25 mouse cellular contexts compared by ENCODE assay signal in genomic region chr8:22043706-22044105, GRCm38 (mm10). TPM values are rescaled to one million over a fixed set of nuclear protein-coding genes. Genes with fewer than 3 reads are reported as not detected.
DNase-seq lines count a peak whose midpoint lies in the region; ATAC-seq lines count a peak whose summit lies in the region.
"Had no signal": no experiment of that assay in that cellular context is flagged by ENCODE, and none has a peak within 500 bp of the region (broad histone marks: within the 10 kb centered on the region; RNA-seq: fewer than 3 reads in every experiment).

No protein-coding gene starts in this region.

- H3K9me3 ChIP-seq in heart, embryonic 10.5 days: no peaks in the 10 kb centered on the region
- no peaks in the 10 kb centered on the region for H3K9me3 ChIP-seq in liver, embryonic 16.5 days (replicated peaks; ENCODE audit: control insufficient read depth, low read length)
- H3K9me3 ChIP-seq in embryonic facial prominence, embryonic 14.5 days (ENCODE audit: control insufficient read depth, low read length): peaks cover 4% of the 10 kb centered on the region; the same call in 1 of the 2 replicates
- H3K9me3 ChIP-seq in stomach, embryonic 15.5 days: no peaks in the 10 kb centered on the region
- H3K9me3 ChIP-seq: embryonic facial prominence, embryonic 12.5 days; heart, embryonic 12.5 days had no signal

- H3K4me1 ChIP-seq in heart, embryonic 10.5 days: peaks cover 14% of the 10 kb centered on the region
- peaks cover 17% of the 10 kb centered on the region for H3K4me1 ChIP-seq in liver, embryonic 16.5 days (ENCODE audit: control insufficient read depth, low read depth, low read length)
- H3K4me1 ChIP-seq in embryonic facial prominence, embryonic 14.5 days (ENCODE audit: control insufficient read depth, insufficient read depth, low read length): no peaks in the 10 kb centered on the region
- H3K4me1 ChIP-seq in stomach, embryonic 15.5 days: peaks cover 6% of the 10 kb centered on the region; the same call in 1 of the 2 replicates
- H3K4me1 ChIP-seq: embryonic facial prominence, embryonic 12.5 days had no signal

- H3K4me2 ChIP-seq in liver, embryonic 16.5 days (ENCODE audit: low read depth, low read length): no peak overlapping the region
- H3K4me2 ChIP-seq in embryonic facial prominence, embryonic 14.5 days (ENCODE audit: low read depth, low read length): no peak overlapping the region
- peak overlapping the region; percentile 8; the same call in 1 of the 2 replicates for H3K4me2 ChIP-seq in stomach, embryonic 15.5 days
- H3K4me2 ChIP-seq: embryonic facial prominence, embryonic 12.5 days; heart, embryonic 12.5 days had no signal

- 56% methylated on average over 12 of the region's 12 CpGs for WGBS in heart, embryonic 10.5 days
- WGBS in liver, embryonic 16.5 days (ENCODE audit: insufficient replicate concordance): 72% methylated on average over 12 of the region's 12 CpGs
- WGBS in embryonic facial prominence, embryonic 14.5 days: 36% methylated on average over 12 of the region's 12 CpGs
- 19% methylated on average over 12 of the region's 12 CpGs for WGBS in stomach, embryonic 15.5 days

- H3K4me3 ChIP-seq in heart, embryonic 10.5 days: no peak overlapping the region
- H3K4me3 ChIP-seq in liver, embryonic 16.5 days (ENCODE audit: low read depth, low read length): no peak overlapping the region
- H3K4me3 ChIP-seq in embryonic facial prominence, embryonic 14.5 days (ENCODE audit: low read depth, low read length): no peak overlapping the region
- no peak overlapping the region for H3K4me3 ChIP-seq in stomach, embryonic 15.5 days (replicated peaks)
- H3K4me3 ChIP-seq: embryonic facial prominence, embryonic 12.5 days; heart, embryonic 12.5 days; layer of hippocampus, adult 2 months; myocyte had no signal

- H3K9ac ChIP-seq in liver, embryonic 16.5 days (ENCODE audit: low read depth, low read length): no peak overlapping the region
- H3K9ac ChIP-seq in embryonic facial prominence, embryonic 14.5 days (ENCODE audit: low read depth, low read length): no peak overlapping the region
- no peak overlapping the region for H3K9ac ChIP-seq in stomach, embryonic 15.5 days
- H3K9ac ChIP-seq: embryonic facial prominence, embryonic 12.5 days; heart, embryonic 12.5 days; liver, embryonic 14.5 days had no signal

- no peaks in the 10 kb centered on the region for H3K27me3 ChIP-seq in heart, embryonic 10.5 days (ENCODE audit: insufficient read depth, poor library complexity, severe bottlenecking)
- no peaks in the 10 kb centered on the region for H3K27me3 ChIP-seq in liver, embryonic 16.5 days (ENCODE audit: control insufficient read depth, insufficient read depth, low read depth, low read length)
- H3K27me3 ChIP-seq in embryonic facial prominence, embryonic 14.5 days (replicated peaks; ENCODE audit: control insufficient read depth, insufficient read depth, low read length): peaks cover 8% of the 10 kb centered on the region; the same call in 1 of the 2 replicates
- no peaks in the 10 kb centered on the region for H3K27me3 ChIP-seq in stomach, embryonic 15.5 days (replicated peaks)
- H3K27me3 ChIP-seq: heart, embryonic 12.5 days had no signal

- no peak for ATAC-seq in liver, embryonic 16.5 days (ENCODE audit: low read depth)
- peak; percentile 83; the same call in 1 of the 2 replicates for ATAC-seq in embryonic facial prominence, embryonic 14.5 days (ENCODE audit: low read depth)
- no peak for ATAC-seq in stomach, embryonic 15.5 days (ENCODE audit: insufficient read depth, low FRiP score, low read depth)
- ATAC-seq: forebrain, embryonic 14.5 days; Patski had no signal

- peak overlapping the region; percentile 42; the same call in 1 of the 2 replicates for H3K27ac ChIP-seq in heart, embryonic 10.5 days
- H3K27ac ChIP-seq in liver, embryonic 16.5 days (ENCODE audit: low read length): peak overlapping the region; percentile 39
- no peak overlapping the region for H3K27ac ChIP-seq in embryonic facial prominence, embryonic 14.5 days (replicated peaks; ENCODE audit: low read depth, low read length)
- no peak overlapping the region for H3K27ac ChIP-seq in stomach, embryonic 15.5 days
- H3K27ac ChIP-seq: embryonic facial prominence, embryonic 12.5 days; kidney, postnatal 0 days; layer of hippocampus, adult 2 months; liver, embryonic 14.5 days had no signal

- no peak for DNase-seq in heart, embryonic 10.5 days (ENCODE audit: low spot score)
- DNase-seq in heart, adult 18-20 months: no peak
- no peak for DNase-seq in liver
- peak; percentile 21 for DNase-seq in embryonic facial prominence, embryonic 14.5 days (ENCODE audit: low spot score)
- no peak for DNase-seq in right cerebral cortex, postnatal 14 days
- no peak for DNase-seq in kidney, postnatal 10 days
- DNase-seq: adrenal gland, adult 8-10 months; cerebellum, postnatal 10 days; gastrocnemius, postnatal 25 days; heart, postnatal 14 days; kidney, adult 11 months; left cerebral cortex, postnatal 4 days; lung, postnatal 10 days; midbrain, embryonic 14.5 days; thymus, adult 2 months had no signal

- H3K36me3 ChIP-seq in heart, embryonic 10.5 days: no peaks in the 10 kb centered on the region
- no peaks in the 10 kb centered on the region for H3K36me3 ChIP-seq in liver, embryonic 16.5 days (ENCODE audit: control insufficient read depth, insufficient read depth)
- H3K36me3 ChIP-seq in embryonic facial prominence, embryonic 14.5 days (ENCODE audit: control insufficient read depth, insufficient read depth, low read length): no peaks in the 10 kb centered on the region
- H3K36me3 ChIP-seq in stomach, embryonic 15.5 days: no peaks in the 10 kb centered on the region
- H3K36me3 ChIP-seq: embryonic facial prominence, embryonic 12.5 days; heart, embryonic 12.5 days had no signal

RNA-seq across cellular contexts. Expression of gene Atp7b, which starts 16.4 kb away (rescaled TPM):
- 3.4 and 3.8 TPM in 2 replicates for polyA plus RNA-seq in heart, embryonic 10.5 days (2016; fragmentation: Nextera tagmentation; extraction: Ambion mirVana)
- under 1 TPM; 0.15 to 0.33 TPM for total RNA-seq in heart, adult 18-20 months (2021)
- 12.8 and 14.1 TPM in 2 replicates for polyA plus RNA-seq in liver, embryonic 16.5 days (2015; fragmentation: Nextera tagmentation; extraction: Ambion mirVana)
- 0.62 and 0.86 TPM in 2 replicates for polyA plus RNA-seq in embryonic facial prominence, embryonic 14.5 days (2014; fragmentation: Nextera tagmentation; extraction: Ambion mirVana)
- 8.4 and 9.5 TPM in 2 replicates for polyA plus RNA-seq in stomach, embryonic 15.5 days (2015; fragmentation: Nextera tagmentation; extraction: Ambion mirVana)

RNA-seq across cellular contexts. Expression of gene Alg11, which starts 16.8 kb away (rescaled TPM):
- polyA plus RNA-seq in heart, embryonic 10.5 days (2016; fragmentation: Nextera tagmentation; extraction: Ambion mirVana): 20.3 and 34.6 TPM in 2 replicates
- total RNA-seq in heart, adult 18-20 months (2021): 1 to 10 TPM; 8.3 to 9.6 TPM
- polyA plus RNA-seq in liver, embryonic 16.5 days (2015; fragmentation: Nextera tagmentation; extraction: Ambion mirVana): 11.0 TPM in 2 replicates
- polyA plus RNA-seq in embryonic facial prominence, embryonic 14.5 days (2014; fragmentation: Nextera tagmentation; extraction: Ambion mirVana): 19.3 and 22.4 TPM in 2 replicates
- 31.0 and 38.2 TPM in 2 replicates for polyA plus RNA-seq in stomach, embryonic 15.5 days (2015; fragmentation: Nextera tagmentation; extraction: Ambion mirVana)

Comparison
In these comparisons a context has a peak if more than half of its experiments do, and no peak if none do; other contexts are left out.
1. H3K27ac ChIP-seq: peak in heart, embryonic 10.5 days (single experiment) and liver, embryonic 16.5 days (single experiment); none in embryonic facial prominence, embryonic 14.5 days (single experiment) and stomach, embryonic 15.5 days (single experiment).